Mouse (Mus musculus) spleen, postnatal 0 days (tissue): ENCODE measurements around the gene Kcnab1. TPM values are rescaled to one million over a fixed set of nuclear protein-coding genes. Genes with fewer than 3 reads are reported as not detected.

Experiments
- polyA plus RNA-seq: library from polyadenylated mRNA; unstranded; fragments of >200 nt; fragmentation: Nextera tagmentation; extraction: Ambion mirVana; gene quantifications from 2 replicates; pipeline ENCODE4 v1.2.1, GENCODE M21; 2015

Gene Kcnab1
- 1.2 and 1.5 TPM in 2 replicates for polyA plus RNA-seq

DNA sequence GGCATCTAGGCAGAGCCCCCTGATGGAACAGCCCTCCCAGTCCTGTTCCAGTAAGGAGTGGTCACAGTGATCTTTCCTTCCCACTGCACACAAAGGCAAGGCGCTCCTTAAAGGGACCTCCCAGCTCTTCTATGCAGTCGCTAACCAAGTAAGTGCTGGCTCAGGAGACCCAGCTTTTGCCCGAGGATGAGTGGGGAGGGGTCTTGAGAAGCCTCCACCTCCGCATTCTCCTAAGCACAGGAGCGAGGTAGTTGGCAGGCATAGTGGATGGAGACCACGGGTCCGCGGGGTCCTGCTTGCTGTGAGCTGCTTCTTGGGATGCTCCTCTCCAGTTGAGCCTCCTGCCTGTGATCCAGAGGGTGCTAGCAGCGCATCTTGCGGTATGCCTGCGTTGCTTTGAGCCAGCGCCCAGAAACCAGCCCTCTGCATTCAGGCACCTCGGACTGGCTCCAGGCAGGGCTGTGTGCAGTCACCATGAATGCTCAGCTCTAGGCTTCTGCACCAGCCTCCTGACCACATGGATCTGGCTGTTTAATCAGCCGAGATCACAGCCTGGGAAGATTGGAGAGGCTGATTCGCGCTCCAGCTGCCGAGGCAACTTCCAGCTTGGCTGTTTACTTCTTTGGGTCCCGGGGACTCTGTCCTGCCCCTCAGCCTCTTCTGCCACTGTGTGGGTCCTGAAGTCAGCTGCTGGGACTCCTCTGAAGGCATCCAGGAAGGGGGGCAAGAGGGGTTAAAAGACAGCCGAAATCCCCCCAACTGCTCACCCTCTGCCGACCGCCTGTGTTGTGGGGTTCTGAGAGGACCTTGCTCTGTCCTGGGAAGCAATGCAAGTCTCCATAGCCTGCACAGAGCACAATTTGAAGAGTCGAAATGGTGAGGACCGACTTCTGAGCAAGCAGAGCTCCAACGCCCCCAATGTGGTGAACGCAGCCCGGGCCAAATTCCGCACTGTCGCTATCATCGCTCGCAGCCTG, at the start of gene Kcnab1:
Gene Kcnab1 (plus strand): TSS at position 440 of the 977 bp plus-strand sequence.

GRCm38 (mm10) chr3:65392421-65392817, 283.2 kb downstream of the Kcnab1 start, which contains the start of gene Ssr3:
Ssr3 (minus strand) TSS chr3:65392623.

